Mouse (Mus musculus) kidney, embryonic 15.5 days (tissue): ENCODE data around the gene Olfr127. TPM values are rescaled to one million over a fixed set of nuclear protein-coding genes. Genes with fewer than 3 reads are reported as not detected.
"Not testable (repeated sequence)": the region's sequence is repeated elsewhere in the genome, so short reads cannot be mapped to it uniquely, and the experiment has no call there.

Source experiments
- ATAC-seq: fragments of 200-750 bp; cut with Nextera tagmentation; replicated peaks from 2 replicates; pipeline ENCODE4 v1.8.0; 2017; ENCODE audit warnings: moderate TSS enrichment; ENCODE audit not compliant: low FRiP score
- H3K27ac ChIP-seq: fragments of 300-500 bp; sonication (generic); 2 replicates; pipeline ENCODE4 v1.5.1; 2015; ENCODE audit warnings: mild to moderate bottlenecking, inconsistent platforms
- H3K27me3 ChIP-seq: fragments of 300-500 bp; sonication (generic); 2 replicates; pipeline ENCODE4 v1.6.1; 2015; ENCODE audit warnings: inconsistent platforms
- H3K36me3 ChIP-seq: fragments of 300-500 bp; sonication (generic); 2 replicates; pipeline ENCODE4 v1.6.1; 2015; ENCODE audit warnings: inconsistent platforms
- H3K4me1 ChIP-seq: fragments of 300-500 bp; sonication (generic); 2 replicates; pipeline ENCODE4 v1.6.1; 2015; ENCODE audit warnings: inconsistent platforms
- H3K4me2 ChIP-seq: fragments of 300-500 bp; sonication (generic); 2 replicates; pipeline ENCODE4 v1.6.1; 2015; ENCODE audit warnings: moderate library complexity, mild to moderate bottlenecking, inconsistent platforms
- H3K4me3 ChIP-seq: fragments of 300-500 bp; sonication (generic); replicated peaks from 2 replicates; pipeline ENCODE4 v1.5.1; 2015; ENCODE audit warnings: mild to moderate bottlenecking, inconsistent platforms
- H3K9ac ChIP-seq: fragments of 300-500 bp; sonication (generic); 2 replicates; pipeline ENCODE4 v1.6.1; 2015; ENCODE audit warnings: mild to moderate bottlenecking, inconsistent platforms
- H3K9me3 ChIP-seq: fragments of 300-500 bp; sonication (generic); replicated peaks from 2 replicates; pipeline ENCODE4 v1.6.1; 2016; ENCODE audit warnings: inconsistent platforms
- WGBS: fragments of 180-500 bp; shearing (Covaris S2); methylation state at CpG from one replicate; pipeline ENCODE4 v1.1.7; 2015; ENCODE audit warnings: mixed read lengths; 5-methylcytosine and 5-hydroxymethylcytosine counted together
- polyA plus RNA-seq: library from polyadenylated mRNA; unstranded; fragments of >200 nt; fragmentation: Nextera tagmentation; extraction: Ambion mirVana; gene quantifications from 2 replicates; pipeline ENCODE4 v1.2.1, GENCODE M21; 2015

Gene Olfr127
- not detected in 2 replicates for polyA plus RNA-seq

DNA sequence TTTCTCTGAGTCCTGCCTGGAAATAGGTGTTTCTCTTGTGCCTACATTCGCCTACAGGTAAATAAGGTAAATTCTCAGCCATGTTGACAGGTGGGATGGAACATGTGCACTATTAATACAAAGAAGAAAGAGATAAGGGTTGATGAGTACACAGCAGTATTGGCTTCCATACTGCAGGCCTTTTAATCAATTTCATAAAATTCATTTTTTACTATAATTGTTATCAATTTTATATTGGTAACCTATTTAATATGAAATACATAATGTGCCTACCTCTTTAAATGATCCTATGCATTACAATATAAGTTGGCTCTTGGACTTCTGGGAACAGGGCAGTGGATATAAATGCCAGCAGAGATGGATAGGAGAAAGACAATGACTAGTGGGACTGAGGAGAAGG, at the start of gene Olfr127:
Gene Olfr127, plus strand, starts transcription at position 301 of the 400 bp plus-strand sequence.
- no peaks in the 10 kb centered on the region for H3K4me1 ChIP-seq
- H3K4me2 ChIP-seq = no peak within 1 kb of the TSS
- H3K27me3 ChIP-seq = no peaks in the 10 kb centered on the region
- ATAC-seq = no peak
- WGBS = 79% methylated on average over 1 of the region's 1 CpGs
- H3K27ac ChIP-seq = no peak within 1 kb of the TSS
- no peak within 1 kb of the TSS for H3K9ac ChIP-seq
- no peak within 1 kb of the TSS for H3K4me3 ChIP-seq
- no peaks in the 10 kb centered on the region for H3K9me3 ChIP-seq
- no peaks in the 10 kb centered on the region for H3K36me3 ChIP-seq

- Histone ChIP-seq H3K9me3 (no peaks in the 10 kb centered on the region), H3K4me2 (no peak overlapping the region), H3K4me3 (no peak overlapping the region), H3K27me3 (no peaks in the 10 kb centered on the region), H3K27ac (no peak overlapping the region), H3K4me1 (no peaks in the 10 kb centered on the region), H3K36me3 (no peaks in the 10 kb centered on the region), H3K9ac (no peak overlapping the region)
- no peak for ATAC-seq
- 72% methylated on average over 2 of the region's 2 CpGs for WGBS
Observed at GRCm38 (mm10) chr17:37863901-37864300, 36.3 kb upstream of the Olfr127 start.

- no peaks in the 10 kb centered on the region for H3K4me1 ChIP-seq
- H3K4me2 ChIP-seq = no peak overlapping the region
- no peaks in the 10 kb centered on the region for H3K27me3 ChIP-seq
- no peak overlapping the region for H3K9ac ChIP-seq
- no peaks in the 10 kb centered on the region for H3K9me3 ChIP-seq
- no peak overlapping the region for H3K4me3 ChIP-seq
- 26% methylated on average over 8 of the region's 8 CpGs for WGBS
- H3K36me3 ChIP-seq = no peaks in the 10 kb centered on the region
- no peak overlapping the region for H3K27ac ChIP-seq
- ATAC-seq = no peak
Observed at GRCm38 (mm10) chr17:37869676-37870205, 30.5 kb upstream of the Olfr127 start.

DNA sequence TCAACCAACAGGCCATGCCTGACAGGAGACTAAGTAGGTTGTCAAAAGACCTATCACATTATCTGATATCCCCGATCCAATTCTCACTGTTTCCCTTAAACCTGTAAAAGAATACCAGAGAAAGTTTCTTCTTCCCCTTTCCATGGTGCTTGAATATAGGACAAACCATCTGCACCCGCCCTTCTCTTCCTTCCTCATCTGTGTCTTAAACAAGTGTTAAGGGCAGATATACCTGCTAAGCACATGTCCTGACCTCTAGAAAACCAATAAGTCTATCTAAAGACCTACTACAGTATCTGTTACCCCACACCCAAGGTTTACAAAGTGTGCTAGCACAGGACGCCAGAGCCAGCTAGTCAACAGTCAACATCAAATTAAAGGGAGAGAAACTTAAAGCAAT, 26.4 kb upstream of the Olfr127 start:
- H3K27me3 ChIP-seq = no peaks in the 10 kb centered on the region
- no peak overlapping the region for H3K27ac ChIP-seq
- no peaks in the 10 kb centered on the region for H3K4me1 ChIP-seq
- no peak overlapping the region for H3K4me3 ChIP-seq
- no peaks in the 10 kb centered on the region for H3K36me3 ChIP-seq
- WGBS = 84% methylated on average over 3 of the region's 3 CpGs
- no peak overlapping the region for H3K9ac ChIP-seq
- H3K9me3 ChIP-seq = no peaks in the 10 kb centered on the region
- ATAC-seq = no peak
- no peak overlapping the region for H3K4me2 ChIP-seq

GRCm38 (mm10) chr17:37906821-37907220, 6.6 kb downstream of the Olfr127 start:
- not testable (repeated sequence) for H3K4me3 ChIP-seq, H3K4me2 ChIP-seq, H3K36me3 ChIP-seq, H3K27me3 ChIP-seq, H3K4me1 ChIP-seq, H3K9me3 ChIP-seq, H3K9ac ChIP-seq, H3K27ac ChIP-seq, ATAC-seq
- WGBS = 66% methylated on average over 8 of the region's 8 CpGs

DNA sequence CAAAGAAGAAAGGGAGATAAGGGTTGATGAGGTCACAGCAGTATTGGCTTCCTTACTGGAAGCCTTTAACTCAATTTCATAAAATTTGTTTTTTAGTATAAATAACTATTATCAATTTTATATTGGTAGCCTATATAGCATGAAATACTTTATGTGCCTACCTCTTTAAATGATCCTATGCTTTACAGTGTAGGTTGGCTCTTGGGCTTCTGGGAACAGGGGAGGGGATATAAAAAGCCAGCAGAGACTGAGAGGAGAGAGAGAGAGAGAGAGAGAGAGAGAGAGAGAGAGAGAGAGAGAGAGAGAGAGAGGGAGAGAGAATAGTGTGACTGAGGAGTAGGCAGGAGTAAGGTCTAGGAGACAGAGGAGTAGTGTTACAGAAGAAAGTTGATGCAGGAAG, 20.0 kb downstream of the Olfr127 start, which contains the start of gene Olfr128:
Gene Olfr128, plus strand, starts transcription at position 301 of the 400 bp plus-strand sequence.
- H3K4me2 ChIP-seq = no peak within 1 kb of the TSS
- no peaks in the 10 kb centered on the region for H3K27me3 ChIP-seq
- H3K9ac ChIP-seq = no peak within 1 kb of the TSS
- H3K4me3 ChIP-seq = no peak within 1 kb of the TSS
- no peak within 1 kb of the TSS for H3K27ac ChIP-seq
- no peaks in the 10 kb centered on the region for H3K4me1 ChIP-seq
- no peaks in the 10 kb centered on the region for H3K36me3 ChIP-seq
- H3K9me3 ChIP-seq = no peaks in the 10 kb centered on the region
- ATAC-seq = no peak

DNA sequence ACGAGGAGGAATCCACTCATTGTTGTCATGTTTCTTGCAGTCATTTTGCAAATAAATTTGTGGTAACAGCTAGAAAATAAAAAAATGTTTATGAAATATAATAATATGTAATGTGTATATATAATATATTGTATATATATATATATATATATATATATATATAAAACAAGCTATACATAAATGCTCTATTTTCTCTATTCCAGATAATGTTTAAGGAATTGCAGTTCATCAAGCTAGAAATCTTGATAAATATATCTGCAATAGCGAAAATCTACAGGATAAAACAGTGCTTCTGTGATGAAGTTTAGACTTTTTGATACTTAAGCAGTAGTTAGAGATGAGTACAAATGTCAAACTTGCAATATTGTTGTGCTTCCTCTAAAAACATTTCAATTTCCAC, 52.7 kb downstream of the Olfr127 start, which contains the start of gene Olfr761:
Gene Olfr761, minus strand, starts transcription at position 101 of the 400 bp plus-strand sequence.
- Histone ChIP-seq H3K9me3 (no peaks in the 10 kb centered on the region), H3K4me2 (no peak within 1 kb of the TSS), H3K4me3 (no peak within 1 kb of the TSS), H3K27ac (no peak within 1 kb of the TSS), H3K4me1 (no peaks in the 10 kb centered on the region), H3K9ac (no peak within 1 kb of the TSS), H3K27me3 (no peaks in the 10 kb centered on the region), H3K36me3 (no peaks in the 10 kb centered on the region)
- no peak for ATAC-seq
- WGBS = 75% methylated on average over 2 of the region's 2 CpGs

Other genes with a start within 250 kb of the Olfr127 start
- gene Olfr117, start 236.7 kb upstream of the Olfr127 start, polyA plus RNA-seq = not detected in 2 replicates
- not detected in 2 replicates for gene Olfr118, start 233.4 kb upstream of the Olfr127 start, polyA plus RNA-seq
- not detected in 2 replicates for gene Olfr119, start 203.9 kb upstream of the Olfr127 start, polyA plus RNA-seq
- not detected in 2 replicates for gene Olfr120, start 178.6 kb upstream of the Olfr127 start, polyA plus RNA-seq
- gene Olfr121, start 151.6 kb upstream of the Olfr127 start, polyA plus RNA-seq = not detected in 2 replicates
- not detected in 2 replicates for gene Olfr122, start 131.8 kb upstream of the Olfr127 start, polyA plus RNA-seq
- gene Olfr123, start 106.9 kb upstream of the Olfr127 start, polyA plus RNA-seq = not detected in 2 replicates
- gene Olfr124, start 100.5 kb upstream of the Olfr127 start, polyA plus RNA-seq = not detected in 2 replicates
- not detected in 2 replicates for gene Olfr125, start 67.5 kb upstream of the Olfr127 start, polyA plus RNA-seq
- not detected in 2 replicates for gene Olfr126, start 53.0 kb upstream of the Olfr127 start, polyA plus RNA-seq
- gene Olfr128, start 20.1 kb downstream of the Olfr127 start, polyA plus RNA-seq = not detected in 2 replicates
- not detected in 2 replicates for gene Olfr761, start 52.6 kb downstream of the Olfr127 start, polyA plus RNA-seq
- not detected in 2 replicates for gene Olfr129, start 159.6 kb downstream of the Olfr127 start, polyA plus RNA-seq
- gene Olfr130, start 163.5 kb downstream of the Olfr127 start, polyA plus RNA-seq = not detected in 2 replicates
- gene Olfr131, start 188.3 kb downstream of the Olfr127 start, polyA plus RNA-seq = not detected in 2 replicates
- gene Olfr132, start 234.1 kb downstream of the Olfr127 start, polyA plus RNA-seq = not detected in 2 replicates
- gene Olfr133, start 244.8 kb downstream of the Olfr127 start, polyA plus RNA-seq = not detected in 2 replicates